Mouse (Mus musculus) embryonic facial prominence, embryonic 15.5 days (tissue): ENCODE measurements around the gene Eps15l1. TPM values are rescaled to one million over a fixed set of nuclear protein-coding genes. Genes with fewer than 3 reads are reported as not detected.

Source experiments
- ATAC-seq: fragments of 200-750 bp; cut with Nextera tagmentation; 2 replicates; pipeline ENCODE4 v1.8.0; 2017; ENCODE audit warnings: low read depth, moderate TSS enrichment; ENCODE audit not compliant: insufficient number of reproducible peaks, low FRiP score, low TSS enrichment
- H3K27ac ChIP-seq: fragments of 300-500 bp; sonication (generic); replicated peaks from 2 replicates; pipeline ENCODE4 v1.5.1; 2015; ENCODE audit warnings: mild to moderate bottlenecking, inconsistent platforms
- H3K27me3 ChIP-seq: fragments of 300-500 bp; sonication (generic); 2 replicates; pipeline ENCODE4 v1.6.1; 2015; ENCODE audit warnings: inconsistent platforms
- H3K36me3 ChIP-seq: fragments of 300-500 bp; sonication (generic); 2 replicates; pipeline ENCODE4 v1.6.1; 2015; ENCODE audit warnings: mild to moderate bottlenecking, inconsistent platforms
- H3K4me1 ChIP-seq: fragments of 300-500 bp; sonication (generic); 2 replicates; pipeline ENCODE4 v1.6.1; 2015; ENCODE audit warnings: inconsistent platforms
- H3K4me2 ChIP-seq: fragments of 300-500 bp; sonication (generic); replicated peaks from 2 replicates; pipeline ENCODE4 v1.6.1; 2015; ENCODE audit warnings: mild to moderate bottlenecking, inconsistent platforms
- H3K4me3 ChIP-seq: fragments of 300-500 bp; sonication (generic); replicated peaks from 2 replicates; pipeline ENCODE4 v1.5.1; 2015; ENCODE audit warnings: mild to moderate bottlenecking, inconsistent platforms
- H3K9ac ChIP-seq: fragments of 300-500 bp; sonication (generic); 2 replicates; pipeline ENCODE4 v1.6.1; 2015; ENCODE audit warnings: inconsistent platforms
- H3K9me3 ChIP-seq: fragments of 300-500 bp; sonication (generic); replicated peaks from 2 replicates; pipeline ENCODE4 v1.6.1; 2016; ENCODE audit warnings: inconsistent platforms
- WGBS: fragments of 180-500 bp; shearing (Covaris S2); methylation state at CpG from one replicate; pipeline ENCODE4 v1.1.7; 2015; 5-methylcytosine and 5-hydroxymethylcytosine counted together
- polyA plus RNA-seq: library from polyadenylated mRNA; unstranded; fragments of >200 nt; fragmentation: Nextera tagmentation; extraction: Ambion mirVana; gene quantifications from 2 replicates; pipeline ENCODE4 v1.2.1, GENCODE M21; 2015

The Eps15l1 gene
- polyA plus RNA-seq, 1 experiment from 2014 or later = 56.6 TPM

DNA sequence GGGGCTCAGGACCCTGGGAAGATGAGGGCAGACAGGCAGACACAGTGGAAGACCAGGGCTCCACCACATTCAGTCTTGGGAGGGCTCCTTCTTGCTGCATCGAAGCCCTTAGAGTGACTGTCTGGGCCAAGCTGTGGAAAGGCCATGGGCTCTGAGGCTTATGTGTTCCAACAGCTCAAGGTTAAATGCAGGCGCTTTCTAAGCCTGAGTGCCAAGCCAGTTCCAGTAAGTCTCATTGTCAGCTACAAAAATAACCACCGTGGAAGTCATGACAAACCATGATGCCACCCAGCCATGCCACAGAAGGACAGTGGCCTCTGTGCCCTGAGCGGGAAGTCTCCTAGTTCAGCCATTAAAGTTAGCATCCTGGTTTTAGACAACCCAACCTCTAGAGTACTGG is 89.6 kb downstream of the Eps15l1 start:
- no peak overlapping the region for H3K4me2 ChIP-seq
- no peak overlapping the region for H3K9ac ChIP-seq
- ATAC-seq = no peak
- peaks cover 12% of the 10 kb centered on the region; the same call in 1 of the 2 replicates for H3K36me3 ChIP-seq
- H3K4me1 ChIP-seq = no peaks in the 10 kb centered on the region
- no peak overlapping the region for H3K4me3 ChIP-seq
- no peak overlapping the region for H3K27ac ChIP-seq
- H3K27me3 ChIP-seq = no peaks in the 10 kb centered on the region
- no peaks in the 10 kb centered on the region for H3K9me3 ChIP-seq
- WGBS = 84% methylated on average over 4 of the region's 4 CpGs

- Histone ChIP-seq H3K4me1 (no peaks in the 10 kb centered on the region), H3K9me3 (no peaks in the 10 kb centered on the region), H3K4me3 (no peak overlapping the region), H3K36me3 (peaks cover 7% of the 10 kb centered on the region; the same call in 1 of the 2 replicates), H3K9ac (no peak overlapping the region), H3K27me3 (no peaks in the 10 kb centered on the region), H3K4me2 (no peak overlapping the region), H3K27ac (no peak overlapping the region)
- WGBS = 79% methylated on average over 6 of the region's 6 CpGs
- no peak for ATAC-seq
Measured at GRCm38 (mm10) chr8:72330806-72331516, 90.3 kb downstream of the Eps15l1 start.

DNA sequence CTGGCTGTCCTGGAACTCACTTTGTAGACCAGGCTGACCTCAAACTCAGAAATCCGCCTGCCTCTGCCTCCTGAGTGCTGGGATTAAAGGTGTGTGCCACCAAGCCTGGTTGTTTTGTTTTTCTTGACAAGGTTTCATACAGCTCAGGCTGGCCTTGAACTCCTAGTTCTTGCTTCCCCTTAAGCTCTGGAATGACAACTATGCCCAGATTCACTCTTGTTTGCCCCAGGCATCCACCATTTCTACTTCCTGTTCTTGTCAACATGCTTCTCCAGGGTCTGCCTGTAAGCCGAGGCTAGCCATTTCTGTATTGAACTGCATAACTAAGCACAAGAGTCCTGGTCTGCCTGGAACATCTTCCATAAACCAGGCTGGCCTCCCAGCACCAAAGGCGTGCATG is 92.1 kb downstream of the Eps15l1 start:
- Histone ChIP-seq H3K4me3 (no peak overlapping the region), H3K9ac (no peak overlapping the region), H3K36me3 (no peaks in the 10 kb centered on the region), H3K27ac (no peak overlapping the region), H3K4me2 (no peak overlapping the region), H3K27me3 (no peaks in the 10 kb centered on the region), H3K4me1 (no peaks in the 10 kb centered on the region), H3K9me3 (no peaks in the 10 kb centered on the region)
- WGBS = 78% methylated on average over 3 of the region's 3 CpGs
- no peak for ATAC-seq

DNA sequence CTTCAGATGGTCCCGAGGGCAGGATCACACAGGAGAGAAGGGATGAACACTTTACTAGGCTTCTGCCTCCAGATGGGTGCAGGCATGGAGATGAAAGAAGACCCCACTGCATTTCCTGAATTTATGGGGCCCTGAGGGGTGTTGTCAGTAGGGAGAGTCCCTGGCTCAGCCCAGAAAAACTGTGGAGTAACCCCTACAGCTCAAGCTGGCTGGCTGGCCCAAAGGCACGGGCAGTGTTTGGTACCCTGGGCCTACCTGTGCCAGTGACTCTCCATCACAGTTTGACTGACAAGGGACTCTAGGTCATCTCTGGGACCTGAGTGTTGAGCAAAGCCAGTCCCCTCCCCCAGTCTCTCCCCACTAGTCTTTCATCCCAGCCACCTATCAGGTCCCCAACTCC is 96.6 kb downstream of the Eps15l1 start:
- no peak overlapping the region for H3K4me2 ChIP-seq
- no peaks in the 10 kb centered on the region for H3K9me3 ChIP-seq
- H3K9ac ChIP-seq = no peak overlapping the region
- whole genome bisulfite sequencing = 74% methylated on average over 2 of the region's 2 CpGs
- H3K27ac ChIP-seq = no peak overlapping the region
- peaks cover 24% of the 10 kb centered on the region for H3K27me3 ChIP-seq
- H3K36me3 ChIP-seq = no peaks in the 10 kb centered on the region
- no peak overlapping the region for H3K4me3 ChIP-seq
- H3K4me1 ChIP-seq = peaks cover 26% of the 10 kb centered on the region
- no peak for ATAC-seq

DNA sequence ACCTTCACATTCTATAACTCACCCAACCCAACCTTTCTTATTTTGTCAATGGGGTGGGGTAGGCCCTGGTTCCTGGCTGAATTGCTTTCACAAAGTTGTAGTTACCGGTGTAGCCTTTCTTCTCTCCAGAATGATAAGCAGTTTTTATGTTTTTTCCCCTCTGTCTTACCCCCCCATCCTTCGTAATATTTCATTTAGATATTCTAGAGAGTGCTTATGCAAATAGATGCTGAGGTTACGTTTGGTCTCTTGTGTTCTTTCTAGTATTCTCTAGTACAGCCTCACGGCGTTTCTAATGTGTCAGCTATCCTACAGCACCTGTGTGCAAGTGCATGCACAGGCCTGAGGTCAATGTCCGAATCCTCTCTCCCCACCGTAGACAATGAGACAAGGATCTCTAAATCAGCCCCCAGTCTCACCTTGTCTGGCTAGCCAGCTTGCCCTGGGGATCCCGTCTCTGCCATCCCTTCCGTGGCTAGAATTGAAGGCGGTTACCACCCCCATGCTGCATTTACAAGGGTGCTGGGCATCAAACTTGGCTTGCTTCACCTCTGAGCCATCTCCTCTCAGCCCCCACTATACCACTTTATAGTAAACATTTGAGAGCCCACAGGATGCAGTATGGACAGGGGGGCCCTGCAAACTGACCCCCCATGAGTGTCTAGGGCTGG is 97.1 kb downstream of the Eps15l1 start:
- Histone ChIP-seq H3K4me2 (no peak overlapping the region), H3K9ac (no peak overlapping the region), H3K27ac (no peak overlapping the region), H3K27me3 (peaks cover 29% of the 10 kb centered on the region), H3K9me3 (no peaks in the 10 kb centered on the region), H3K4me3 (no peak overlapping the region), H3K4me1 (peaks cover 32% of the 10 kb centered on the region), H3K36me3 (no peaks in the 10 kb centered on the region)
- no peak for ATAC-seq
- 82% methylated on average over 10 of the region's 10 CpGs for WGBS

- 56% methylated on average over 6 of the region's 6 CpGs for WGBS
- Histone ChIP-seq H3K36me3 (no peaks in the 10 kb centered on the region), H3K4me1 (peaks cover 40% of the 10 kb centered on the region), H3K4me3 (no peak overlapping the region), H3K27ac (no peak overlapping the region), H3K9ac (no peak overlapping the region), H3K9me3 (no peaks in the 10 kb centered on the region), H3K27me3 (peaks cover 34% of the 10 kb centered on the region), H3K4me2 (no peak overlapping the region)
- no peak for ATAC-seq
Measured at GRCm38 (mm10) chr8:72323131-72323725, 98.0 kb downstream of the Eps15l1 start.

DNA sequence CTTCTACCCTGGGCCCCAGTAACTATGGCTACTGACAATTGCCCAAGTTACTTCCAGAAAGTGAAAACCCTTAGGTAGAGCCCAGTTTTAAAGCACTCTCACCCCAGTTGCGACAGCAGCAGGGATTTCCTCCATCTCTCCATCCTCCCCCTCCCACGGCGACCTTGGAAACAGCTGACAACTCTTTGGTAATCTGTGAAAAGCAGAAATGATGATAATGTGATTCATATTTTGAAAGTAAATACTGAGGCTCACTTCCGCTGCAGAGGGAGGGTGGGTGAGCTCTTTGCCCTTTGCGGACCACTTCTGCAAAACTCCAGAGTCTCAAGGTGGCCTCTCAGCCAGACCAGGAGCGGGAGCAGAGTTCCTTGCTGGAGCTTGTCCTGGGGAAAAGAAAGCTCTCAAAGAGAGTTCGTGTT is 98.8 kb downstream of the Eps15l1 start:
- H3K27ac ChIP-seq = no peak overlapping the region
- 59% methylated on average over 7 of the region's 7 CpGs for WGBS
- H3K9me3 ChIP-seq = no peaks in the 10 kb centered on the region
- H3K36me3 ChIP-seq = no peaks in the 10 kb centered on the region
- no peak overlapping the region for H3K4me3 ChIP-seq
- peaks cover 40% of the 10 kb centered on the region for H3K4me1 ChIP-seq
- H3K4me2 ChIP-seq = no peak overlapping the region
- no peak overlapping the region for H3K9ac ChIP-seq
- no peak for ATAC-seq
- H3K27me3 ChIP-seq = peaks cover 34% of the 10 kb centered on the region

- H3K4me3 ChIP-seq = peak overlapping the region; percentile 63; the same call in 1 of the 2 replicates
Measured at GRCm38 (mm10) chr8:72321635-72322441, 99.4 kb downstream of the Eps15l1 start.

GRCm38 (mm10) chr8:72320803-72321583 is 100.3 kb downstream of the Eps15l1 start:
- H3K9ac ChIP-seq = no peak overlapping the region
- no peak overlapping the region for H3K27ac ChIP-seq
- ATAC-seq = no peak
- peak overlapping the region; percentile 63 for H3K4me3 ChIP-seq
- peak overlapping the region; percentile 95 for H3K4me2 ChIP-seq
- WGBS = 50% methylated on average over 25 of the region's 25 CpGs
- H3K4me1 ChIP-seq = peaks cover 40% of the 10 kb centered on the region
- H3K9me3 ChIP-seq = no peaks in the 10 kb centered on the region
- no peaks in the 10 kb centered on the region for H3K36me3 ChIP-seq
- H3K27me3 ChIP-seq = peaks cover 34% of the 10 kb centered on the region

More at GRCm38 (mm10) chr8:72321635-72322441, 99.4 kb downstream of the Eps15l1 start:
- Histone ChIP-seq H3K9ac (no peak overlapping the region), H3K4me2 (peak overlapping the region; percentile 95; the same call in 1 of the 2 replicates), H3K36me3 (no peaks in the 10 kb centered on the region), H3K4me1 (peaks cover 40% of the 10 kb centered on the region), H3K27ac (no peak overlapping the region), H3K9me3 (no peaks in the 10 kb centered on the region), H3K27me3 (peaks cover 34% of the 10 kb centered on the region)
- no peak for ATAC-seq
- WGBS = 87% methylated on average over 20 of the region's 20 CpGs

GRCm38 (mm10) chr8:72319921-72320802 is 101.1 kb downstream of the Eps15l1 start:
- peaks cover 40% of the 10 kb centered on the region for H3K4me1 ChIP-seq
- no peaks in the 10 kb centered on the region for H3K9me3 ChIP-seq
- H3K36me3 ChIP-seq = no peaks in the 10 kb centered on the region
- ATAC-seq = no peak
- peak overlapping the region; percentile 54; the same call in 1 of the 2 replicates for H3K9ac ChIP-seq
- peaks cover 34% of the 10 kb centered on the region for H3K27me3 ChIP-seq
- 7% methylated on average over 50 of the region's 55 CpGs for WGBS
- peak overlapping the region; percentile 95 for H3K4me2 ChIP-seq
- no peak overlapping the region for H3K27ac ChIP-seq
- peak overlapping the region; percentile 63 for H3K4me3 ChIP-seq
